In genomic region chr12:86808856-86809255, GRCm38 (mm10) we compare ENCODE assay signal across 12 mouse cellular contexts.
DNase-seq lines count a peak whose midpoint lies in the region; ATAC-seq and TF ChIP-seq lines count a peak whose summit lies in the region.
"Had no signal": no experiment of that assay in that cellular context is flagged by ENCODE, and none has a peak within 500 bp of the region (broad histone marks: within the 10 kb centered on the region; RNA-seq: fewer than 3 reads in every experiment).

No protein-coding gene starts in this region.

- no peak overlapping the region; the same call in 1 of the 2 replicates for H3K9ac ChIP-seq in heart, embryonic 13.5 days
- no peak overlapping the region for H3K9ac ChIP-seq in hindbrain, embryonic 15.5 days
- no peak overlapping the region for H3K9ac ChIP-seq in midbrain, postnatal 0 days (replicated peaks; ENCODE audit: low read length, poor library complexity, severe bottlenecking)

- no peaks in the 10 kb centered on the region for H3K27me3 ChIP-seq in heart, embryonic 13.5 days (replicated peaks)
- no peaks in the 10 kb centered on the region for H3K27me3 ChIP-seq in hindbrain, embryonic 15.5 days
- H3K27me3 ChIP-seq in midbrain, postnatal 0 days (ENCODE audit: insufficient read depth, low read length) = no peaks in the 10 kb centered on the region

- no peak for TF ChIP-seq POLR2A in cortical plate, adult 2 months (IDR thresholded peaks at IDR 0.05; ENCODE audit: extremely low read depth, insufficient read depth, low read length)

- H3K9me3 ChIP-seq in heart, embryonic 13.5 days = no peaks in the 10 kb centered on the region
- no peaks in the 10 kb centered on the region for H3K9me3 ChIP-seq in hindbrain, embryonic 15.5 days
- H3K9me3 ChIP-seq in midbrain, postnatal 0 days (ENCODE audit: low read length) = no peaks in the 10 kb centered on the region

- no peak for TF ChIP-seq CTCF in cortical plate, adult 2 months (IDR thresholded peaks at IDR 0.05; ENCODE audit: extremely low read depth, insufficient read depth, low read length)
- no peak for TF ChIP-seq CTCF in midbrain, postnatal 0 days (IDR thresholded peaks at IDR 0.05)

- no peak for ATAC-seq in heart, embryonic 13.5 days (ENCODE audit: extremely low read depth, insufficient number of reproducible peaks, low FRiP score, low TSS enrichment)
- ATAC-seq in hindbrain, embryonic 15.5 days (ENCODE audit: low FRiP score, low read depth) = no peak
- no peak for ATAC-seq in midbrain, postnatal 0 days (ENCODE audit: low FRiP score)
- no peak for ATAC-seq in megakaryocyte-erythroid progenitor cell, adult 5-6 weeks (replicated peaks; ENCODE audit: low FRiP score, low TSS enrichment, poor library complexity, severe bottlenecking)

- peak overlapping the region; percentile 55; the same call in 1 of the 2 replicates for H3K27ac ChIP-seq in heart, embryonic 13.5 days (replicated peaks)
- peak overlapping the region; percentile 14; the same call in 1 of the 2 replicates for H3K27ac ChIP-seq in cortical plate, adult 2 months (ENCODE audit: insufficient read depth, low read length)
- H3K27ac ChIP-seq in hindbrain, embryonic 15.5 days (replicated peaks) = peak overlapping the region; percentile 97
- H3K27ac ChIP-seq in midbrain, postnatal 0 days (ENCODE audit: low read depth, low read length) = peak overlapping the region; percentile 99

- DNase-seq in heart, adult 8-10 months (ENCODE audit: low spot score) = no peak
- no peak for DNase-seq in midbrain, postnatal 0 days (ENCODE audit: low spot score)
- no peak for DNase-seq in lung, postnatal 10 days
- DNase-seq in adipocyte (ENCODE audit: low spot score) = no peak
- DNase-seq: heart, adult 11 months; kidney, postnatal 25 days; lung, adult 2 months; retina, postnatal 1 day had no signal

- H3K36me3 ChIP-seq in heart, embryonic 13.5 days = no peaks in the 10 kb centered on the region
- no peaks in the 10 kb centered on the region for H3K36me3 ChIP-seq in hindbrain, embryonic 15.5 days
- no peaks in the 10 kb centered on the region for H3K36me3 ChIP-seq in midbrain, postnatal 0 days (ENCODE audit: insufficient read depth, low read length)

- no peak overlapping the region for H3K4me2 ChIP-seq in heart, embryonic 13.5 days
- no peak overlapping the region for H3K4me2 ChIP-seq in hindbrain, embryonic 15.5 days
- H3K4me2 ChIP-seq in midbrain, postnatal 0 days (ENCODE audit: low read depth, low read length, poor library complexity, severe bottlenecking) = no peak overlapping the region

- peaks cover 84% of the 10 kb centered on the region for H3K4me1 ChIP-seq in heart, embryonic 13.5 days
- peaks cover 33% of the 10 kb centered on the region for H3K4me1 ChIP-seq in cortical plate, adult 2 months (ENCODE audit: control insufficient read depth, insufficient read depth, low read length)
- H3K4me1 ChIP-seq in hindbrain, embryonic 15.5 days (replicated peaks) = peaks cover 84% of the 10 kb centered on the region
- H3K4me1 ChIP-seq in midbrain, postnatal 0 days (ENCODE audit: insufficient read depth, low read length) = peaks cover 51% of the 10 kb centered on the region; the same call in 1 of the 2 replicates

- no peak overlapping the region for H3K4me3 ChIP-seq in heart, embryonic 13.5 days
- H3K4me3 ChIP-seq in cortical plate, adult 2 months (ENCODE audit: insufficient read depth, low read length) = no peak overlapping the region
- H3K4me3 ChIP-seq in hindbrain, embryonic 15.5 days = no peak overlapping the region
- H3K4me3 ChIP-seq in midbrain, postnatal 0 days (ENCODE audit: low read depth, low read length) = no peak overlapping the region

- WGBS in heart, embryonic 13.5 days = 66% methylated on average over 4 of the region's 4 CpGs
- WGBS in hindbrain, embryonic 15.5 days = 57% methylated on average over 4 of the region's 4 CpGs
- 56% methylated on average over 4 of the region's 4 CpGs for WGBS in midbrain, postnatal 0 days

Comparison
In these comparisons a context has a peak if more than half of its experiments do, and no peak if none do; other contexts are left out.
1. H3K27ac ChIP-seq: peak in every context shown above with its lines; median percentile 99 in midbrain, postnatal 0 days; 97 in hindbrain, embryonic 15.5 days; 55 in heart, embryonic 13.5 days; 14 in cortical plate, adult 2 months.